Comparison of ENCODE assay signal across 31 mouse cellular contexts in genomic region chr4:83785115-83785514, GRCm38 (mm10).
DNase-seq lines count a peak whose midpoint lies in the region; ATAC-seq and TF ChIP-seq lines count a peak whose summit lies in the region.
"Had no signal": no experiment of that assay in that cellular context is flagged by ENCODE, and none has a peak within 500 bp of the region (broad histone marks: within the 10 kb centered on the region; RNA-seq: fewer than 3 reads in every experiment).

No protein-coding gene starts in this region.

- H3ac ChIP-seq in myocyte (ENCODE audit: control insufficient read depth, insufficient read length), result no peak overlapping the region

- no peaks in the 10 kb centered on the region for H3K79me2 ChIP-seq in myocyte (ENCODE audit: control insufficient read depth, insufficient read depth)

- H3K4me2 ChIP-seq in myocyte (ENCODE audit: low read depth), result no peak overlapping the region
- H3K4me2 ChIP-seq: forebrain, embryonic 12.5 days; heart, embryonic 11.5 days; hindbrain, embryonic 12.5 days; kidney, embryonic 15.5 days; limb, embryonic 15.5 days; liver, embryonic 13.5 days; midbrain, embryonic 15.5 days; stomach, embryonic 15.5 days had no signal

- peak; percentile 44 for DNase-seq in thymus, postnatal 0 days (ENCODE audit: low spot score)
- DNase-seq in thymus, postnatal 4 days, result no peak
- no peak for DNase-seq in cerebellum, adult 9-11 months
- no peak for DNase-seq in left cerebral cortex, adult 9 months (ENCODE audit: low spot score in 2 of 2)
- DNase-seq in adrenal gland, postnatal 10 days, result no peak
- DNase-seq: adrenal gland, adult 8-10 months; cerebellum, adult 11 months; cerebellum, adult 9-10 months; gastrocnemius, postnatal 14 days; heart, adult 11 months; heart, postnatal 36 days; kidney, adult 18-20 months; kidney, postnatal 25 days; left cerebral cortex, postnatal 4 days; liver, embryonic 13.5 days; lung, adult 18-20 months; right cerebral cortex, postnatal 25 days; thymus, postnatal 36 days had no signal

- peak; percentile 41 for ATAC-seq in CD4-positive, CD25-positive, alpha-beta regulatory T cell, adult 4 months
- ATAC-seq in common myeloid progenitor, adult 5-6 weeks (replicated peaks; ENCODE audit: low read depth, poor library complexity, severe bottlenecking), result 0 out of 2 replicates have a peak, but pooled peaks have one; percentile 50
- ATAC-seq: lung, postnatal 0 days; midbrain, embryonic 15.5 days had no signal

- no peak for TF ChIP-seq POLR2A in myocyte (IDR thresholded peaks at IDR 0.05; ENCODE audit: insufficient read length, low read depth)

- H3K36me3 ChIP-seq in myocyte (ENCODE audit: control insufficient read depth, insufficient read depth), result no peaks in the 10 kb centered on the region
- H3K36me3 ChIP-seq: forebrain, embryonic 12.5 days; hindbrain, embryonic 12.5 days; kidney, embryonic 15.5 days; limb, embryonic 15.5 days; liver, embryonic 13.5 days; midbrain, embryonic 15.5 days; stomach, embryonic 15.5 days had no signal

- no peaks in the 10 kb centered on the region for H3K27me3 ChIP-seq in myocyte (ENCODE audit: control insufficient read depth, insufficient read depth, insufficient read length)
- H3K27me3 ChIP-seq: forebrain, embryonic 12.5 days; hindbrain, embryonic 12.5 days; kidney, embryonic 15.5 days; limb, embryonic 15.5 days; liver, embryonic 13.5 days; midbrain, embryonic 15.5 days; stomach, embryonic 15.5 days had no signal

- H3K4me3 ChIP-seq in myocyte, result no peak overlapping the region
- H3K4me3 ChIP-seq: erythroblast, embryonic 14.5 days; forebrain, embryonic 12.5 days; hindbrain, embryonic 12.5 days; kidney, embryonic 15.5 days; left cerebral cortex, adult 2 months; limb, embryonic 15.5 days; liver, embryonic 13.5 days; midbrain, embryonic 15.5 days; stomach, embryonic 15.5 days had no signal

TF ChIP-seq in myocyte, 11 proteins besides CTCF, POLR2A, EP300 and RAD21:
- TF ChIP-seq MYOD1 (IDR thresholded peaks at IDR 0.05; ENCODE audit: control insufficient read depth in 1 of 3, insufficient read length in 2 of 3, low read depth in 2 of 3) (no peak), USF1 (IDR thresholded peaks at IDR 0.05; ENCODE audit: low read depth) (peak; percentile 4)
